Mouse (Mus musculus) limb, embryonic 11.5 days (tissue): Measurements from ENCODE around the gene Gm45062. TPM values are rescaled to one million over a fixed set of nuclear protein-coding genes. Genes with fewer than 3 reads are reported as not detected.

ENCODE experiments used
- ATAC-seq: fragments of 200-750 bp; cut with Nextera tagmentation; 2 replicates; pipeline ENCODE4 v1.8.0; 2017; ENCODE audit warnings: low read depth; ENCODE audit not compliant: insufficient number of reproducible peaks, low FRiP score, low TSS enrichment
- DNase-seq: peaks from one replicate; pipeline ENCODE4 v3.0.0-alpha.2; 2015; ENCODE audit warnings: low spot score
- H3K27ac ChIP-seq: fragments of 300-500 bp; sonication (generic); replicated peaks from 2 replicates; pipeline ENCODE4 v1.5.1; 2014; ENCODE audit warnings: low read depth, mild to moderate bottlenecking, low read length
- H3K27me3 ChIP-seq: fragments of 300-500 bp; sonication (generic); 2 replicates; pipeline ENCODE4 v1.6.1; 2014; ENCODE audit warnings: mild to moderate bottlenecking, low read length, mixed read lengths; ENCODE audit not compliant: control insufficient read depth, insufficient read depth
- H3K36me3 ChIP-seq: fragments of 300-500 bp; sonication (generic); 2 replicates; pipeline ENCODE4 v1.6.1; 2014; ENCODE audit warnings: mild to moderate bottlenecking, low read length, moderate library complexity, mixed read lengths; ENCODE audit not compliant: control insufficient read depth, insufficient read depth
- H3K4me1 ChIP-seq: fragments of 300-500 bp; sonication (generic); 2 replicates; pipeline ENCODE4 v1.6.1; 2014; ENCODE audit warnings: low read length, mixed read lengths; ENCODE audit not compliant: control insufficient read depth, insufficient read depth
- H3K4me2 ChIP-seq: fragments of 300-500 bp; sonication (generic); 2 replicates; pipeline ENCODE4 v1.6.1; 2014; ENCODE audit warnings: low read depth, mild to moderate bottlenecking, moderate library complexity; ENCODE audit not compliant: severe bottlenecking
- H3K4me3 ChIP-seq: fragments of 300-500 bp; sonication (generic); 2 replicates; pipeline ENCODE4 v1.5.1; 2014; ENCODE audit warnings: low read depth, low read length
- H3K9ac ChIP-seq: fragments of 300-500 bp; sonication (generic); 2 replicates; pipeline ENCODE4 v1.6.1; 2014; ENCODE audit warnings: mild to moderate bottlenecking, low read length
- H3K9me3 ChIP-seq: fragments of 300-500 bp; sonication (generic); 2 replicates; pipeline ENCODE4 v1.6.1; 2016; ENCODE audit warnings: low read length; ENCODE audit not compliant: control insufficient read depth
- WGBS: fragments of 180-500 bp; shearing (Covaris S2); extraction: QIAGEN DNeasy Blood & Tissue Kit; methylation state at CpG from one replicate; pipeline ENCODE4 v1.1.7; 2014; 5-methylcytosine and 5-hydroxymethylcytosine counted together
- polyA plus RNA-seq: library from polyadenylated mRNA; unstranded; fragments of >200 nt; fragmentation: Nextera tagmentation; extraction: Ambion mirVana; gene quantifications from 2 replicates; pipeline ENCODE4 v1.2.1, GENCODE M21; 2014

Gene Gm45062
- polyA plus RNA-seq, 1 experiment from 2014 or later = 16.1 TPM

- Histone ChIP-seq H3K27me3 (no peaks in the 10 kb centered on the region), H3K36me3 (no peaks in the 10 kb centered on the region), H3K4me1 (no peaks in the 10 kb centered on the region), H3K4me2 (no peak overlapping the region), H3K9me3 (no peaks in the 10 kb centered on the region), H3K27ac (no peak overlapping the region), H3K4me3 (no peak overlapping the region), H3K9ac (no peak overlapping the region)
- ATAC-seq = no peak
- DNase-seq = no peak
- 96% methylated on average over 2 of the region's 2 CpGs for WGBS
These were observed 130.1 kb downstream of the Gm45062 start for GRCm38 (mm10) chr6:8389307-8389706.

DNA sequence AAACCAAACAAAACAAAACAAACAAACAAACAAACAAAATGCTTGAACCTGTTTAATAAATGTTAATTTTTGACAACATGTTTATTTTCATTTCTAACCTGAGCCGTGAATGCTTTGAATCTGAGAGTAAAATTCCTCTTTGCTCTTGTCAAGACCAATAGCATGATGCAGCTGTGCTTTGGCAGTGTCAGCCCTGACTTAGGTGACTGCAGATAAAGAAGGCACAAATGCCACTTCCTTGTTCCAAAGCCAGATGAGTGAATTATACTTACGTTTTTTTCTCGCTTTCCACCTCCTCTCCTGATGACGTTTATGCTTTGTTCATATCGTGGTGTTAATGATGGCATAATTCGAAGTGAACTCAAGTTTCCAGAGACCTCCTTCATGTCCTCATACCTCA lies 131.0 kb downstream of the Gm45062 start:
- ATAC-seq (no peak), DNase-seq (no peak)
- Histone ChIP-seq H3K27me3 (no peaks in the 10 kb centered on the region), H3K9me3 (no peaks in the 10 kb centered on the region), H3K27ac (no peak overlapping the region), H3K36me3 (no peaks in the 10 kb centered on the region), H3K4me2 (no peak overlapping the region), H3K4me1 (no peaks in the 10 kb centered on the region), H3K9ac (no peak overlapping the region), H3K4me3 (no peak overlapping the region)
- WGBS = 93% methylated on average over 6 of the region's 6 CpGs

DNA sequence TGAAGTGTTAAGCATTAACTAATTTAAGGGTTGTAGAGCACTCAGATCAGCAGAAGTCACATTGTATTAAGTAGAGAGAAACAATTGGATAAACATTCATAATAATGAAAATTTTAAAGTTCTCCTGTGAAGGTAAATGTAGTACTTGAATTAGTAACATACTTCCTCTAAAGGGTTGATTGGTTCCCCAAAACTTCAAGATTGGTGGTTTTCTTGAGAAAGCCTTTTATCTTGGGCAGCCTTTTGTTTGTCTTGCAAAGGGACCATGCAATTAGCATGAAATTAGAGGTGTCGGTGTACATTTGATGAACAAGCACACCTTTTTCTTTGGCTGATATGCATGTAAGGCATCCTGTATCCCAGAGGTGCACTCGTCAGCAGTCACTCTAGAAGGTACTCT lies 131.7 kb downstream of the Gm45062 start:
- 89% methylated on average over 2 of the region's 2 CpGs for WGBS
- Histone ChIP-seq H3K4me3 (no peak overlapping the region), H3K27ac (no peak overlapping the region), H3K9ac (no peak overlapping the region), H3K27me3 (no peaks in the 10 kb centered on the region), H3K9me3 (no peaks in the 10 kb centered on the region), H3K4me2 (no peak overlapping the region), H3K4me1 (no peaks in the 10 kb centered on the region), H3K36me3 (no peaks in the 10 kb centered on the region)
- DNase-seq (no peak), ATAC-seq (no peak)

DNA sequence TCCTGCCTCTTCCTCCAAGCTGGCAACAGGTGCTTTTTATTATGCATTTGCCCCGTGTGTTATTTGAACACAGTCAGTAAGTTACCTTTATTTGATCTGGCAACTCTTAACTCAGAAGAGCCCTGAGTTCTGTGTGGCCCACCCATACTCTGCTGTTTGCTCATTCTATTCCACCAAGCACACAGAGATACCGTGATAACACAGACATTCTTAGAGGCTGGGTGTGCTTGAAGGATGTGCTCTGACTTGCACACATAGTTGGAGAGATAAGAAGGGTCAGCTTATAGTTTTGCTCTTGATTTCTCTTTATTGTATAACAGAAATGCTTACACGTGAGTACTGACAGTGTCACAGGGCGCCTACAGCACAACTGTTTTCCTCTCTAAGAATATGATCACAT lies 133.8 kb downstream of the Gm45062 start:
- no peaks in the 10 kb centered on the region for H3K36me3 ChIP-seq
- WGBS = 73% methylated on average over 4 of the region's 4 CpGs
- H3K4me3 ChIP-seq = no peak overlapping the region
- no peaks in the 10 kb centered on the region for H3K9me3 ChIP-seq
- DNase-seq = no peak
- no peak for ATAC-seq
- H3K27ac ChIP-seq = no peak overlapping the region
- H3K27me3 ChIP-seq = no peaks in the 10 kb centered on the region
- no peak overlapping the region for H3K9ac ChIP-seq
- no peak overlapping the region for H3K4me2 ChIP-seq
- H3K4me1 ChIP-seq = no peaks in the 10 kb centered on the region

DNA sequence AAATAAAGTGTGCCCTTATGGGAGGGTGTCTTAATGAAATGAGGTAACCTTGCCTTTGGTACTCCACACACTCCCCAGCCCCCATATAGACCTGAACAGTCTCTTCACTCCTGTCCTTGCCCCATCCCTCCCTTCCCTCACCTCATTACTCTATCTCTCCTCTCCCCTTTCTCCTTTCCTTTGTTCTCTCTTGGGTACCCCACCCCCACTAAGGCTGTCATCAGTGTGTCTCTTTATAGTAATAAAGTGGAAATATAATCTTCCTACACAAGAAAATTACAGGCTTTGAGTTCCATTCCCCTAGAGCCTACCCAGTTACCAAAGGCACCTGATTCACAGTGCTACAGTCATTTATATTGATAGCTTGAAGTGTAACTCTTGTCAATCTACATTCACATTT lies 134.8 kb downstream of the Gm45062 start:
- no peaks in the 10 kb centered on the region for H3K36me3 ChIP-seq
- H3K4me2 ChIP-seq = no peak overlapping the region
- ATAC-seq (no peak), DNase-seq (no peak)
- H3K4me3 ChIP-seq = no peak overlapping the region
- H3K9me3 ChIP-seq = no peaks in the 10 kb centered on the region
- no peak overlapping the region for H3K27ac ChIP-seq
- no peaks in the 10 kb centered on the region for H3K27me3 ChIP-seq
- H3K9ac ChIP-seq = no peak overlapping the region
- no peaks in the 10 kb centered on the region for H3K4me1 ChIP-seq

DNA sequence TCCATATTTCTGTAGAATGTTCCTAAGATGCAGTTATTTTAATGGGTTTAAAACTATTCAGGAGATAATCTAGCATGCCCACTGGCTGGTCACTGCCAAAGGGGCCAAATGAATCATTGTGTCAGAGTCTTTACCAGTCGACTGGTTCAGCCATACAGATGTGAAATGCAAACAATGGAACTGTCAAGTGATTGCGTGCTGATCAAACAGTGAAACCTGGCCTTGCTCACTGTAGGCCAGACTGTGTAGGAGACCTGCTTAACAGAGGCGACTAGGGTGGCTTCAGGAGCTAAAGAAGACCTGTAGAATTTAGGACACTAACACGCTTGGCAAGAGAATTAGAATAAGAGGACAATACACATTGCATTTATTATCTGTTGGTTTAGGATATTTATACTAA lies 135.8 kb downstream of the Gm45062 start:
- no peak for DNase-seq
- WGBS = 43% methylated on average over 4 of the region's 4 CpGs
- no peaks in the 10 kb centered on the region for H3K27me3 ChIP-seq

GRCm38 (mm10) chr6:8397252-8397651 lies 138.0 kb downstream of the Gm45062 start:
- DNase-seq (no peak), ATAC-seq (no peak)
- no peak overlapping the region for H3K4me3 ChIP-seq
- no peak overlapping the region for H3K27ac ChIP-seq
- 84% methylated on average over 7 of the region's 7 CpGs for WGBS
- H3K4me2 ChIP-seq = no peak overlapping the region
- H3K4me1 ChIP-seq = no peaks in the 10 kb centered on the region
- no peaks in the 10 kb centered on the region for H3K9me3 ChIP-seq
- H3K36me3 ChIP-seq = no peaks in the 10 kb centered on the region
- no peaks in the 10 kb centered on the region for H3K27me3 ChIP-seq
- no peak overlapping the region for H3K9ac ChIP-seq

More for the DNA sequence above, 135.8 kb downstream of the Gm45062 start:
- no peak overlapping the region for H3K4me3 ChIP-seq
- no peaks in the 10 kb centered on the region for H3K36me3 ChIP-seq
- H3K9ac ChIP-seq = no peak overlapping the region
- ATAC-seq = no peak
- no peaks in the 10 kb centered on the region for H3K4me1 ChIP-seq
- no peaks in the 10 kb centered on the region for H3K9me3 ChIP-seq
- no peak overlapping the region for H3K4me2 ChIP-seq
- H3K27ac ChIP-seq = no peak overlapping the region

DNA sequence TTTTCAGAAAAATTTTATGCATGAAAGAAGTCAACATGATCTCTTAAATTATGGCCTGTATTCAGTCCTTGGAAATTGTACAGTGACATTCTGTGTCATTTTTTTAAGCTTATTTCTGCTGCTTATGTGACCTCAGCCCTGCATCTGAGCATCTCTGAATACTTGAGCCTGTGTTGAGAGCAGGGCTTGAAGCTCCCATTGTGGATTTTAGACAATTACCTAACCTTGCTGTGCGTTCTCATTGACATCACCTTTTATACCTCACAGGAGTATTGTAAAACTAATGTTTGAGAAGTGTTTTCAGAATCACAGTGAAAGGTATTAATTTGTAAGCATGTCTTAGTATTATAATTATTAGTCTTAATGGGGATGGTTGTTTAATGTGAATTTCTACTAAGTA lies 140.5 kb downstream of the Gm45062 start:
- H3K9ac ChIP-seq = no peak overlapping the region
- DNase-seq (no peak), ATAC-seq (no peak)
- H3K27ac ChIP-seq = no peak overlapping the region
- no peaks in the 10 kb centered on the region for H3K27me3 ChIP-seq
- WGBS = 88% methylated on average over 1 of the region's 1 CpGs
- H3K4me2 ChIP-seq = no peak overlapping the region
- H3K4me1 ChIP-seq = no peaks in the 10 kb centered on the region
- H3K36me3 ChIP-seq = no peaks in the 10 kb centered on the region
- no peaks in the 10 kb centered on the region for H3K9me3 ChIP-seq
- no peak overlapping the region for H3K4me3 ChIP-seq

DNA sequence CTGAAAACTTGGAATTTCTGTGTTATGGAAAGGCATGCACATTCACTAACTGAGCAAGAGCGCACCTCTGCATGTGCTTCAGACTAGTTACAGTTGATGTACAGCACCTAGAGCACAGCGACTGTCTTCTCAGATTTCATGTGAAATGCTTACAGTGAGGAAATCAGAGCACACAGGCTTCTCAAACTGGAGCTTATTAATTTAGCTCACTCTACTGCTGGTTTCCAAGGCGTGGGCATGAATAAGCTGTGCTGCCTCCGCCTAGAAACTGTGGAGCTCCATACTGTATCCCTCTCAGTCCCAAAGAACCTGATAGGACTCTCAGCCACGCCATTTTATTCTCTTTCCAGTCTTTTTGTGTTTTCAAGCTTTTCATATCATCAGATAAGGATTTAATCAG lies 143.9 kb downstream of the Gm45062 start:
- Histone ChIP-seq H3K4me3 (no peak overlapping the region), H3K4me2 (no peak overlapping the region), H3K9me3 (no peaks in the 10 kb centered on the region), H3K27ac (no peak overlapping the region), H3K36me3 (no peaks in the 10 kb centered on the region), H3K9ac (no peak overlapping the region), H3K27me3 (no peaks in the 10 kb centered on the region), H3K4me1 (no peaks in the 10 kb centered on the region)
- DNase-seq = no peak
- no peak for ATAC-seq
- WGBS = 90% methylated on average over 5 of the region's 5 CpGs
